Mouse (Mus musculus): ENCODE data around the gene Vmn2r77. TPM values are rescaled to one million over a fixed set of nuclear protein-coding genes. Genes with fewer than 3 reads are reported as not detected.

The Vmn2r77 gene
- polyA plus RNA-seq, 1 experiment from 2014 or later, result not detected

Other genes starting within 250 kb of the Vmn2r77 start
- gene Olfr295, start 211.2 kb upstream of the Vmn2r77 start, polyA plus RNA-seq (2014; fragmentation: Nextera tagmentation; extraction: Ambion mirVana), result not detected in 2 replicates
- not detected in 2 replicates for gene Olfr294, start 178.4 kb upstream of the Vmn2r77 start, polyA plus RNA-seq (2014; fragmentation: Nextera tagmentation; extraction: Ambion mirVana)
- gene Olfr293, start 146.0 kb upstream of the Vmn2r77 start, polyA plus RNA-seq (2014; fragmentation: Nextera tagmentation; extraction: Ambion mirVana), result not detected in 2 replicates
- not detected in 2 replicates for gene Olfr292, start 106.7 kb upstream of the Vmn2r77 start, polyA plus RNA-seq (2014; fragmentation: Nextera tagmentation; extraction: Ambion mirVana)
- gene Folh1, start 19.1 kb upstream of the Vmn2r77 start, polyA plus RNA-seq (2014; fragmentation: Nextera tagmentation; extraction: Ambion mirVana), result 0.29 and 0.33 TPM in 2 replicates
- not detected in 2 replicates for gene Vmn2r78, start 120.1 kb downstream of the Vmn2r77 start, polyA plus RNA-seq (2014; fragmentation: Nextera tagmentation; extraction: Ambion mirVana)
- gene Vmn2r79, start 201.1 kb downstream of the Vmn2r77 start, polyA plus RNA-seq (2014; fragmentation: Nextera tagmentation; extraction: Ambion mirVana), result not detected in 2 replicates